Mouse (Mus musculus): Measurements from ENCODE around the gene Ttpal. TPM values are rescaled to one million over a fixed set of nuclear protein-coding genes. Genes with fewer than 3 reads are reported as not detected.

The Ttpal gene
- polyA plus RNA-seq, 1 experiment from 2014 or later, result 19.9 TPM

DNA sequence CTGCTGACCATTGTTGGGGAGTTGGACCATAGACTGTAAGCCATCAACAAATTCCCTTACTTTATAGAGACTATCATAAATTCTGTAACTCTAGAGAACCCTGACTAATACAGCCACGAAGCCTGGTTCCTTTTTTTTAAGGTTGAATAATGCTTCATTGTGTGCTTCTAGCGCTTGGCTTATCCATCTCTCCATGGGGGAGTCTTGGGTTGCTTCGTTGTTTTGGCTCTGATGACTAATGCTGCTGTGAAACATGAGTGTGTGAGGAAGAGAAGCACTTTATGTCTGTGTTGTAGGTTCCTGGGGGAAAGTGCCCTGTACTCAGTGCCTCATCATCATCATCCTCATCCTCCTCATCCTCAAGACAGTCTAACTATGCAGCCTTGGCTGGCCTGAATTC, 61.8 kb downstream of the Ttpal start:
- ATAC-seq (ENCODE audit: low FRiP score, low TSS enrichment) (no peak), DNase-seq (ENCODE audit: low spot score) (no peak)
- TF ChIP-seq EP300 (optimal IDR thresholded peaks at IDR 0.05), result no peak
- no peak for TF ChIP-seq CTCF (IDR thresholded peaks at IDR 0.05; ENCODE audit: low read depth)
- WGBS, result 64% methylated on average over 3 of the region's 3 CpGs
- no peak overlapping the region for H3K4me3 ChIP-seq (ENCODE audit: low read depth, low read length)
- no peaks in the 10 kb centered on the region for H3K4me1 ChIP-seq (replicated peaks; ENCODE audit: control insufficient read depth, insufficient read depth)
- no peaks in the 10 kb centered on the region for H3K36me3 ChIP-seq (ENCODE audit: control insufficient read depth, insufficient read depth, low read length)
- no peak overlapping the region for H3K4me2 ChIP-seq (replicated peaks; ENCODE audit: low read depth)
- H3K9ac ChIP-seq (ENCODE audit: low read length), result no peak overlapping the region
- no peak overlapping the region for H3K27ac ChIP-seq (replicated peaks)
- H3K9me3 ChIP-seq (ENCODE audit: control insufficient read depth, low read length), result no peaks in the 10 kb centered on the region
- H3K27me3 ChIP-seq (ENCODE audit: control insufficient read depth, insufficient read depth, low read length), result no peaks in the 10 kb centered on the region

DNA sequence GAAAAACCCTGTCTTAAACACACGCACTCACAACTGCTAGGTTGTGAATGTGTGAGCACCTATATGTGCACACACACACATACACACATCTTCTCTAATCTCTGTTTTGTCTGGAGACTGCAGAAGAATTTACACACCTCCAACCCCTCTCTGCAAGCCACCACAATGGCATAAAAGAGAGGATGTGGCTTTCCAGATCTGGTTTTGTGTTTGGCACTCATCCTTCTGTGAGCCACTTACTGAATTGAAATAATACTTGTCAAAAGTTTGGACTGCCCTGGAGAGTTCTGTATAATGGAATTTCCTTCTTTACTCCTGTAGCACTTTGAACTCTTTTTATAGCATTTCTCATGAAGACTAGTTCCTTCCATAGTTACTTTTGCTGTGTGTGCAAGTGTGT, 64.9 kb downstream of the Ttpal start:
- Histone ChIP-seq H3K9ac (ENCODE audit: low read length) (no peak overlapping the region), H3K9me3 (ENCODE audit: control insufficient read depth, low read length) (no peaks in the 10 kb centered on the region), H3K4me3 (ENCODE audit: low read depth, low read length) (no peak overlapping the region), H3K36me3 (ENCODE audit: control insufficient read depth, insufficient read depth, low read length) (no peaks in the 10 kb centered on the region), H3K27ac (replicated peaks) (no peak overlapping the region), H3K27me3 (ENCODE audit: control insufficient read depth, insufficient read depth, low read length) (no peaks in the 10 kb centered on the region), H3K4me2 (replicated peaks; ENCODE audit: low read depth) (no peak overlapping the region), H3K4me1 (replicated peaks; ENCODE audit: control insufficient read depth, insufficient read depth) (no peaks in the 10 kb centered on the region)
- no peak for ATAC-seq (ENCODE audit: low FRiP score, low TSS enrichment)
- DNase-seq (ENCODE audit: low spot score), result no peak
- WGBS, result 83% methylated on average over 1 of the region's 1 CpGs
- TF ChIP-seq EP300 (optimal IDR thresholded peaks at IDR 0.05) (no peak), CTCF (IDR thresholded peaks at IDR 0.05; ENCODE audit: low read depth) (no peak)

Other genes starting within 250 kb of the Ttpal start
- 13.6 and 13.9 TPM in 2 replicates for gene Jph2, start 204.3 kb upstream of the Ttpal start, polyA plus RNA-seq (2015; fragmentation: Nextera tagmentation; extraction: Ambion mirVana)
- gene Oser1, start 177.6 kb upstream of the Ttpal start, polyA plus RNA-seq (2015; fragmentation: Nextera tagmentation; extraction: Ambion mirVana), result 79.8 and 81.4 TPM in 2 replicates
- gene Gdap1l1, start 163.8 kb upstream of the Ttpal start, polyA plus RNA-seq (2015; fragmentation: Nextera tagmentation; extraction: Ambion mirVana), result 1.9 and 2.7 TPM in 2 replicates
- gene Fitm2, start 129.7 kb upstream of the Ttpal start, polyA plus RNA-seq (2015; fragmentation: Nextera tagmentation; extraction: Ambion mirVana), result 11.2 TPM in 2 replicates
- 0.23 and 0.40 TPM in 2 replicates for gene R3hdml, start 110.0 kb upstream of the Ttpal start, polyA plus RNA-seq (2015; fragmentation: Nextera tagmentation; extraction: Ambion mirVana)
- gene Hnf4a, start 95.5 kb upstream of the Ttpal start, polyA plus RNA-seq (2015; fragmentation: Nextera tagmentation; extraction: Ambion mirVana), result 24.2 and 27.7 TPM in 2 replicates
- 35.8 and 36.4 TPM in 2 replicates for gene Serinc3, start 42.8 kb downstream of the Ttpal start, polyA plus RNA-seq (2015; fragmentation: Nextera tagmentation; extraction: Ambion mirVana)
- 60.9 and 66.3 TPM in 2 replicates for gene Pkig, start 56.1 kb downstream of the Ttpal start, polyA plus RNA-seq (2015; fragmentation: Nextera tagmentation; extraction: Ambion mirVana)
- gene Ada, start 147.9 kb downstream of the Ttpal start, polyA plus RNA-seq (2015; fragmentation: Nextera tagmentation; extraction: Ambion mirVana), result 9.7 and 13.6 TPM in 2 replicates
- 0.08 and 0.21 TPM in 2 replicates for gene Ccn5, start 218.5 kb downstream of the Ttpal start, polyA plus RNA-seq (2015; fragmentation: Nextera tagmentation; extraction: Ambion mirVana)

Measured in stomach, postnatal 0 days (tissue).